Comparison of ENCODE assay signal across 14 mouse cellular contexts in the genomic region with DNA sequence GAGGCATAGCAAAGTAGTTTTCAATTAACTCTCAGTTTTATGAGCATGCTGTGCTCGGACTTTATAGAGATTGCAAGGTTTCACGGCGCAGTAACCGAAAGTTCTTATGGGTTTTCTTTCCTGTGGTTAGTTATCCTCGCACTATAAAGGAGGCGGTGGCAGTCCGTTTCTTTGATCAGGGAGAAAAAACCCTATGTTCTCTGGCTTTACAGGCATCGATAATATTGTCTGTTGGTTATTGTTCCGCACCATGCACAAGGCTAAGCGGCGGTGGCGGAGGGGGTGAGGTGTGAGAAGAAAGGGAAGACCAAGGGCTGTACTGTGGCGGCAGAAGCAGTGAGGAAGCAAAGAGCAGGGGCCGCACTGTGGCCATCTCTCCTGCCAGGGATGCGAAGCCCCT.
"Had no signal": no experiment of that assay in that cellular context is flagged by ENCODE, and none has a peak within 500 bp of the region (broad histone marks: within the 10 kb centered on the region; RNA-seq: fewer than 3 reads in every experiment).

No protein-coding gene starts in this region.

- H3K4me2 ChIP-seq: hindbrain, embryonic 15.5 days; midbrain, embryonic 15.5 days had no signal

- H3K27ac ChIP-seq: hindbrain, embryonic 15.5 days; left cerebral cortex, adult 2 months; liver, embryonic 14.5 days; midbrain, embryonic 10.5 days; midbrain, embryonic 15.5 days had no signal

- H3K4me1 ChIP-seq: hindbrain, embryonic 15.5 days; midbrain, embryonic 10.5 days; midbrain, embryonic 15.5 days had no signal

- H3K4me3 ChIP-seq: hindbrain, embryonic 15.5 days; left cerebral cortex, adult 2 months; midbrain, embryonic 10.5 days; midbrain, embryonic 15.5 days had no signal

- H3K27me3 ChIP-seq: hindbrain, embryonic 15.5 days; midbrain, embryonic 15.5 days had no signal

- ATAC-seq: intestine, embryonic 16.5 days; lung, postnatal 0 days; midbrain, embryonic 15.5 days had no signal

- DNase-seq: kidney, adult 8-10 months; kidney, postnatal 10 days; lung, adult 18-20 months; lung, postnatal 36 days; right cerebral cortex, postnatal 4 days; spleen, adult 18-20 months; thymus, postnatal 36 days had no signal

- H3K9me3 ChIP-seq: hindbrain, embryonic 15.5 days; midbrain, embryonic 10.5 days; midbrain, embryonic 15.5 days had no signal

- H3K36me3 ChIP-seq: hindbrain, embryonic 15.5 days; midbrain, embryonic 10.5 days; midbrain, embryonic 15.5 days had no signal

- H3K9ac ChIP-seq: hindbrain, embryonic 15.5 days; liver, embryonic 14.5 days; midbrain, embryonic 15.5 days had no signal
